Mouse (Mus musculus): ENCODE measurements around the gene Btf3l4. TPM values are rescaled to one million over a fixed set of nuclear protein-coding genes. Genes with fewer than 3 reads are reported as not detected.

Btf3l4 gene
- polyA plus RNA-seq, 1 experiment, result 155 TPM

DNA sequence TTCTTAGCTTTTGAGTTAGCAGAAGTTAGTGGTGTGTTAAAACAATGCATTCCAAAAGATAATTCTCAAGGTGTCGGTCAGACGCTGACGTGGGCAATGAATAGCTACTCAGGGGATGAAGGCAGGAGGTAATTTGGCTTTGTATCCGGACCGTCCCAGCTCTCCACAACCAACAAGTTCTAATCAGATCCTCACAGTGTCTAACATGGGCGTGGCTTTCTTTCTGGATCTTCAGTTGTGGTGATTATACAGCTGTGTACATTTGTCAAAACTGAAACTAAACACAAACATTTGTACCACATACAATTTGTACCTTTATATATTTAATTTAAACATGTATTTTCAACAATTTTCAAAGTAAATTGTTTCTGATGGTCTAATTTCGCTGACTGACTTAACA lies 33.4 kb upstream of the Btf3l4 start:
- H3K9ac ChIP-seq (ENCODE audit: low read depth, poor library complexity, severe bottlenecking), result no peak overlapping the region

GRCm38 (mm10) chr4:108848505-108848848 lies 15.1 kb upstream of the Btf3l4 start, which contains the start of gene A730015C16Rik:
Gene A730015C16Rik (minus strand): TSS chr4:108848619.
- H3K9me3 ChIP-seq (replicated peaks; ENCODE audit: control insufficient read depth, insufficient read depth, low read length, poor library complexity, severe bottlenecking), result no peaks in the 10 kb centered on the region
- peaks cover 19% of the 10 kb centered on the region; the same call in 1 of the 2 replicates for H3K36me3 ChIP-seq (ENCODE audit: control insufficient read depth, insufficient read depth, low read length, poor library complexity, severe bottlenecking)
- H3K9ac ChIP-seq (ENCODE audit: low read depth, poor library complexity, severe bottlenecking), result peak within 1 kb of the TSS; percentile 74
- no peaks in the 10 kb centered on the region for H3K27me3 ChIP-seq (ENCODE audit: control insufficient read depth, insufficient read depth, low read length, poor library complexity, severe bottlenecking)
- H3K4me3 ChIP-seq (ENCODE audit: low read depth, low read length), result peak within 1 kb of the TSS; percentile 73
- no peak within 1 kb of the TSS for H3K27ac ChIP-seq (ENCODE audit: insufficient read depth, low read length)
- TF ChIP-seq EP300 (IDR thresholded peaks at IDR 0.05; ENCODE audit: insufficient read depth, low read depth, low read length) (no peak), CTCF (IDR thresholded peaks at IDR 0.05; ENCODE audit: low read depth, low read length) (no peak), POLR2A (IDR thresholded peaks at IDR 0.05; ENCODE audit: insufficient read depth, low read length) (no peak)
- no peaks in the 10 kb centered on the region for H3K4me1 ChIP-seq (ENCODE audit: control insufficient read depth, insufficient read depth, low read length)

More for the DNA sequence above, 33.4 kb upstream of the Btf3l4 start:
- H3K36me3 ChIP-seq (ENCODE audit: control insufficient read depth, insufficient read depth, low read length, poor library complexity, severe bottlenecking), result 0 out of 2 replicates have a peak, but pooled peaks cover 2% of the 10 kb centered on the region
- no peak overlapping the region for H3K27ac ChIP-seq (ENCODE audit: insufficient read depth, low read length)
- TF ChIP-seq CTCF (IDR thresholded peaks at IDR 0.05; ENCODE audit: low read depth, low read length), result no peak
- TF ChIP-seq EP300 (IDR thresholded peaks at IDR 0.05; ENCODE audit: insufficient read depth, low read depth, low read length), result no peak
- TF ChIP-seq POLR2A (IDR thresholded peaks at IDR 0.05; ENCODE audit: insufficient read depth, low read length), result no peak
- no peaks in the 10 kb centered on the region for H3K27me3 ChIP-seq (ENCODE audit: control insufficient read depth, insufficient read depth, low read length, poor library complexity, severe bottlenecking)
- H3K4me3 ChIP-seq (ENCODE audit: low read depth, low read length), result no peak overlapping the region
- no peaks in the 10 kb centered on the region for H3K9me3 ChIP-seq (replicated peaks; ENCODE audit: control insufficient read depth, insufficient read depth, low read length, poor library complexity, severe bottlenecking)
- no peaks in the 10 kb centered on the region for H3K4me1 ChIP-seq (ENCODE audit: control insufficient read depth, insufficient read depth, low read length)

DNA sequence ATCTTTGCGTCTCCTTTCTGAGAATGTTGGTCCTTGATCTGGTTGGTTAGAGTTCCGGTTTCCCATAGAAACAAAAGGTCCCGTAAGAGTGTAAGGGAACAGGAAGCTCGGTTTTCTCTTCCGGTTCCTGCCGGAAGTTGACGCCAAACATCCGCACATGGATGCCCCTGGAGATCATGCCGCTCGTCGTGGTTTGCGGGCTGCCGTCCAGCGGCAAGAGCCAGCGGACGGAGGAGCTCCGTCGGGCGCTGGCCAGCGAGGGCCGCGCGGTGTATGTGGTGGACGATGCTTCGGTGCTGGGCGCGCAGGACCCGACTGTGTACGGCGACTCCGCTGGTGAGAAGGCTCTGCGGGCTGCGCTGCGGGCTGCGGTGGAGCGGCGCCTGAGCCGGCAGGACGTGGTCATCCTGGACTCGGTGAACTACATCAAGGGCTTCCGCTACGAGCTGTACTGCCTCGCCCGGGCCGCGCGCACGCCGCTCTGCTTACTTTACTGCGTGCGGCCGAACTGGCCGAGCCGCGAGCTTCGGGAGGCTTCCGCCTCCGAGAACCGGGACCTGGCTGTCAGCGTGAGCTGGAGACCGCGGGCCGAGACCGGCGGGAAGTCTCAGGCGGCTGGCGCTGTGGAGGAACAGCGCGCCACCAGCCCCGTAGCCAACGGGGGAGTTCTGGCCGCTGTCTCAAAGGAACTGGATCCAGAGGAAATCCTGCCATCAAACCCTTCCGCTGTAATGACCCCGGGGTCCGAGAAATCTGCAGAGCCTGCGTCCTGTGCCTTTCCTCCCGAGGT lies 14.5 kb upstream of the Btf3l4 start, which contains the start of gene Kti12:
Gene Kti12 (plus strand): TSS at position 71 of the 790 bp plus-strand sequence.
- Histone ChIP-seq H3K4me3 (ENCODE audit: low read depth, low read length) (peak within 1 kb of the TSS; percentile 73), H3K36me3 (ENCODE audit: control insufficient read depth, insufficient read depth, low read length, poor library complexity, severe bottlenecking) (peaks cover 14% of the 10 kb centered on the region; the same call in 1 of the 2 replicates), H3K4me1 (ENCODE audit: control insufficient read depth, insufficient read depth, low read length) (no peaks in the 10 kb centered on the region), H3K27ac (ENCODE audit: insufficient read depth, low read length) (no peak within 1 kb of the TSS), H3K9ac (ENCODE audit: low read depth, poor library complexity, severe bottlenecking) (peak within 1 kb of the TSS; percentile 74), H3K27me3 (ENCODE audit: control insufficient read depth, insufficient read depth, low read length, poor library complexity, severe bottlenecking) (no peaks in the 10 kb centered on the region), H3K9me3 (replicated peaks; ENCODE audit: control insufficient read depth, insufficient read depth, low read length, poor library complexity, severe bottlenecking) (no peaks in the 10 kb centered on the region)
- TF ChIP-seq EP300 (IDR thresholded peaks at IDR 0.05; ENCODE audit: insufficient read depth, low read depth, low read length) (no peak), CTCF (IDR thresholded peaks at IDR 0.05; ENCODE audit: low read depth, low read length) (no peak), POLR2A (IDR thresholded peaks at IDR 0.05; ENCODE audit: insufficient read depth, low read length) (no peak)

- no peak for TF ChIP-seq POLR2A (IDR thresholded peaks at IDR 0.05; ENCODE audit: insufficient read depth, low read length)
- no peak for TF ChIP-seq CTCF (IDR thresholded peaks at IDR 0.05; ENCODE audit: low read depth, low read length)
- TF ChIP-seq EP300 (IDR thresholded peaks at IDR 0.05; ENCODE audit: insufficient read depth, low read depth, low read length), result no peak
- Histone ChIP-seq H3K27me3 (ENCODE audit: control insufficient read depth, insufficient read depth, low read length, poor library complexity, severe bottlenecking) (no peaks in the 10 kb centered on the region), H3K36me3 (ENCODE audit: control insufficient read depth, insufficient read depth, low read length, poor library complexity, severe bottlenecking) (peaks cover 14% of the 10 kb centered on the region; the same call in 1 of the 2 replicates), H3K4me1 (ENCODE audit: control insufficient read depth, insufficient read depth, low read length) (peaks cover 2% of the 10 kb centered on the region), H3K4me3 (ENCODE audit: low read depth, low read length) (no peak overlapping the region), H3K9me3 (replicated peaks; ENCODE audit: control insufficient read depth, insufficient read depth, low read length, poor library complexity, severe bottlenecking) (no peaks in the 10 kb centered on the region), H3K27ac (ENCODE audit: insufficient read depth, low read length) (no peak overlapping the region), H3K9ac (ENCODE audit: low read depth, poor library complexity, severe bottlenecking) (no peak overlapping the region)
Observed at GRCm38 (mm10) chr4:108845824-108846569, 12.6 kb upstream of the Btf3l4 start.

DNA sequence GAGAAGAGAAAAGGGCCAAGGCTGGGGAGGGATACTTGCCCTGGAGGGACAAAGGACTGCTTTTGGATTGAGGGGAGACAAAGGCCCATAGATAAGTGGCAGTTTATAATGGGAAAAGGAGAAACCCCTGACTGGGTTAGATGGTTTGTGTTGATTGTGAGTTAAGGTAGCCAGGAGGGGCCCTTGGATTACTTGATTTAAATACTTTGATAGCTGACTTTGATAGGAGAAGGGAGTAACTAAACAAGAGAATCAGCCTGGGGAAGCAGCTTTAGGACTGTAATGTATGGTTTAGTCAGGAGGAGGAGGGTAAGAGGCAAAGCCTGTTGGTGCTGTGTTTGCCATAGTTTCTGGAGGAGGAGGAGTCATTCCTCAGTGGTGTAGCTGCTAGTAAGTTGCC lies 9.9 kb upstream of the Btf3l4 start:
- H3K4me3 ChIP-seq (ENCODE audit: low read depth, low read length), result no peak overlapping the region
- no peaks in the 10 kb centered on the region for H3K36me3 ChIP-seq (ENCODE audit: control insufficient read depth, insufficient read depth, low read length, poor library complexity, severe bottlenecking)
- H3K9me3 ChIP-seq (replicated peaks; ENCODE audit: control insufficient read depth, insufficient read depth, low read length, poor library complexity, severe bottlenecking), result no peaks in the 10 kb centered on the region
- H3K9ac ChIP-seq (ENCODE audit: low read depth, poor library complexity, severe bottlenecking), result peak overlapping the region; percentile 18; the same call in 1 of the 2 replicates
- no peak for TF ChIP-seq CTCF (IDR thresholded peaks at IDR 0.05; ENCODE audit: low read depth, low read length)
- TF ChIP-seq EP300 (IDR thresholded peaks at IDR 0.05; ENCODE audit: insufficient read depth, low read depth, low read length), result 0 out of 2 replicates have a peak, but pooled peaks have one; percentile 18
- TF ChIP-seq POLR2A (IDR thresholded peaks at IDR 0.05; ENCODE audit: insufficient read depth, low read length), result no peak
- H3K27ac ChIP-seq (ENCODE audit: insufficient read depth, low read length), result peak overlapping the region; percentile 93
- peaks cover 2% of the 10 kb centered on the region for H3K4me1 ChIP-seq (ENCODE audit: control insufficient read depth, insufficient read depth, low read length)
- no peaks in the 10 kb centered on the region for H3K27me3 ChIP-seq (ENCODE audit: control insufficient read depth, insufficient read depth, low read length, poor library complexity, severe bottlenecking)
